Mouse (Mus musculus) midbrain, embryonic 12.5 days (tissue): ENCODE data around the gene Impdh1. TPM values are rescaled to one million over a fixed set of nuclear protein-coding genes. Genes with fewer than 3 reads are reported as not detected.
A peak's percentile ranks its signal among the peaks of the same experiment; 100 is the strongest.
"Not testable (repeated sequence)": the region's sequence is repeated elsewhere in the genome, so short reads cannot be mapped to it uniquely, and the experiment has no call there.

Experiments
- ATAC-seq: fragments of 200-750 bp; cut with Nextera tagmentation; 2 replicates; pipeline ENCODE4 v1.8.0; 2017; ENCODE audit warnings: low read depth, moderate TSS enrichment, moderate library complexity; ENCODE audit not compliant: low FRiP score
- H3K27ac ChIP-seq: fragments of 300-500 bp; sonication (generic); replicated peaks from 2 replicates; pipeline ENCODE4 v1.5.1; 2016; ENCODE audit warnings: mild to moderate bottlenecking
- H3K27me3 ChIP-seq: fragments of 300-500 bp; sonication (generic); 2 replicates; pipeline ENCODE4 v1.6.1; 2016; ENCODE audit warnings: mild to moderate bottlenecking
- H3K36me3 ChIP-seq: fragments of 300-500 bp; sonication (generic); 2 replicates; pipeline ENCODE4 v1.6.1; 2016
- H3K4me1 ChIP-seq: fragments of 300-500 bp; sonication (generic); 2 replicates; pipeline ENCODE4 v1.6.1; 2016
- H3K4me2 ChIP-seq: fragments of 300-500 bp; sonication (generic); replicated peaks from 2 replicates; pipeline ENCODE4 v1.6.1; 2016; ENCODE audit warnings: mild to moderate bottlenecking, moderate library complexity
- H3K4me3 ChIP-seq: fragments of 300-500 bp; sonication (generic); 2 replicates; pipeline ENCODE4 v1.5.1; 2016; ENCODE audit warnings: mild to moderate bottlenecking
- H3K9ac ChIP-seq: fragments of 300-500 bp; sonication (generic); replicated peaks from 2 replicates; pipeline ENCODE4 v1.6.1; 2016; ENCODE audit warnings: mild to moderate bottlenecking, moderate library complexity
- H3K9me3 ChIP-seq: fragments of 300-500 bp; sonication (generic); 2 replicates; pipeline ENCODE4 v1.6.1; 2016; ENCODE audit warnings: mild to moderate bottlenecking
- WGBS: fragments of 180-500 bp; shearing (Covaris S2); methylation state at CpG from one replicate; pipeline ENCODE4 v1.1.7; 2016; 5-methylcytosine and 5-hydroxymethylcytosine counted together
- polyA plus RNA-seq: library from polyadenylated mRNA; unstranded; fragments of >200 nt; fragmentation: Nextera tagmentation; extraction: Ambion mirVana; gene quantifications from 2 replicates; pipeline ENCODE4 v1.2.1, GENCODE M21; 2016

The Impdh1 gene
- polyA plus RNA-seq, 1 experiment from 2014 or later, result 50.2 TPM

- no peaks in the 10 kb centered on the region for H3K9me3 ChIP-seq
- 55% methylated on average over 8 of the region's 8 CpGs for WGBS
Measured at GRCm38 (mm10) chr6:29234272-29234671, 18.1 kb upstream of the Impdh1 start.

GRCm38 (mm10) chr6:29233710-29234109, 17.5 kb upstream of the Impdh1 start:
- Histone ChIP-seq H3K27me3 (peaks cover 3% of the 10 kb centered on the region; the same call in 1 of the 2 replicates), H3K4me1 (no peaks in the 10 kb centered on the region), H3K27ac (no peak overlapping the region), H3K4me3 (no peak overlapping the region), H3K9me3 (no peaks in the 10 kb centered on the region), H3K36me3 (no peaks in the 10 kb centered on the region), H3K9ac (no peak overlapping the region), H3K4me2 (no peak overlapping the region)
- ATAC-seq, result no peak
- WGBS, result 81% methylated on average over 3 of the region's 3 CpGs

More at GRCm38 (mm10) chr6:29234272-29234671, 18.1 kb upstream of the Impdh1 start:
- H3K27me3 ChIP-seq, result peaks cover 3% of the 10 kb centered on the region; the same call in 1 of the 2 replicates
- H3K4me1 ChIP-seq, result no peaks in the 10 kb centered on the region
- no peaks in the 10 kb centered on the region for H3K36me3 ChIP-seq
- H3K27ac ChIP-seq, result no peak overlapping the region
- no peak for ATAC-seq
- no peak overlapping the region for H3K4me2 ChIP-seq
- no peak overlapping the region for H3K9ac ChIP-seq
- H3K4me3 ChIP-seq, result no peak overlapping the region

- Histone ChIP-seq H3K9ac (no peak overlapping the region), H3K27ac (no peak overlapping the region), H3K4me2 (no peak overlapping the region), H3K9me3 (no peaks in the 10 kb centered on the region), H3K36me3 (no peaks in the 10 kb centered on the region), H3K4me3 (no peak overlapping the region), H3K4me1 (no peaks in the 10 kb centered on the region), H3K27me3 (peaks cover 3% of the 10 kb centered on the region; the same call in 1 of the 2 replicates)
- no peak for ATAC-seq
- WGBS, result 84% methylated on average over 6 of the region's 6 CpGs
Measured at GRCm38 (mm10) chr6:29232321-29232720, 16.2 kb upstream of the Impdh1 start.

- H3K4me1 ChIP-seq, result no peaks in the 10 kb centered on the region
- H3K27ac ChIP-seq, result no peak overlapping the region
- H3K27me3 ChIP-seq, result peaks cover 3% of the 10 kb centered on the region; the same call in 1 of the 2 replicates
- H3K36me3 ChIP-seq, result no peaks in the 10 kb centered on the region
- H3K4me3 ChIP-seq, result no peak overlapping the region
- 84% methylated on average over 3 of the region's 3 CpGs for WGBS
- ATAC-seq, result no peak
- H3K9ac ChIP-seq, result no peak overlapping the region
- no peaks in the 10 kb centered on the region for H3K9me3 ChIP-seq
- no peak overlapping the region for H3K4me2 ChIP-seq
Measured at GRCm38 (mm10) chr6:29231799-29232198, 15.6 kb upstream of the Impdh1 start.

- Histone ChIP-seq H3K36me3 (no peaks in the 10 kb centered on the region), H3K9me3 (no peaks in the 10 kb centered on the region), H3K27me3 (peaks cover 3% of the 10 kb centered on the region; the same call in 1 of the 2 replicates), H3K4me2 (no peak overlapping the region), H3K4me3 (no peak overlapping the region), H3K9ac (no peak overlapping the region), H3K4me1 (no peaks in the 10 kb centered on the region), H3K27ac (no peak overlapping the region)
- ATAC-seq, result no peak
- 70% methylated on average over 6 of the region's 6 CpGs for WGBS
Measured at GRCm38 (mm10) chr6:29230386-29230785, 14.2 kb upstream of the Impdh1 start.

- H3K4me3 ChIP-seq, result no peak overlapping the region
- 91% methylated on average over 6 of the region's 6 CpGs for WGBS
- H3K36me3 ChIP-seq, result no peaks in the 10 kb centered on the region
- H3K4me2 ChIP-seq, result no peak overlapping the region
- no peaks in the 10 kb centered on the region for H3K4me1 ChIP-seq
- H3K9ac ChIP-seq, result no peak overlapping the region
- no peaks in the 10 kb centered on the region for H3K9me3 ChIP-seq
- H3K27ac ChIP-seq, result no peak overlapping the region
- H3K27me3 ChIP-seq, result peaks cover 3% of the 10 kb centered on the region; the same call in 1 of the 2 replicates
- ATAC-seq, result 0 out of 2 replicates have a peak, but pooled peaks have one; percentile 30
Measured at GRCm38 (mm10) chr6:29229265-29229913, 13.2 kb upstream of the Impdh1 start.

- not testable (repeated sequence) for H3K9ac ChIP-seq, H3K27ac ChIP-seq, H3K36me3 ChIP-seq, ATAC-seq, H3K9me3 ChIP-seq, H3K4me2 ChIP-seq, H3K4me3 ChIP-seq
- WGBS, result 89% methylated on average over 2 of the region's 3 CpGs
- H3K27me3 ChIP-seq, result peaks cover 21% of the 10 kb centered on the region
- H3K4me1 ChIP-seq, result peaks cover 32% of the 10 kb centered on the region
Measured at GRCm38 (mm10) chr6:29217717-29218116, 1.6 kb upstream of the Impdh1 start.

- peak overlapping the region; percentile 73 for H3K9ac ChIP-seq
- WGBS, result 7% methylated on average over 9 of the region's 9 CpGs
- H3K36me3 ChIP-seq, result no peaks in the 10 kb centered on the region
- H3K27me3 ChIP-seq, result peaks cover 21% of the 10 kb centered on the region
- no peak overlapping the region for H3K27ac ChIP-seq
- H3K4me3 ChIP-seq, result peak overlapping the region; percentile 73
- no peak for ATAC-seq
- no peaks in the 10 kb centered on the region for H3K9me3 ChIP-seq
- H3K4me1 ChIP-seq, result peaks cover 52% of the 10 kb centered on the region
- H3K4me2 ChIP-seq, result peak overlapping the region; percentile 94
Measured at GRCm38 (mm10) chr6:29215181-29215580, 983 bp downstream of the Impdh1 start.

GRCm38 (mm10) chr6:29214776-29215175, 1.4 kb downstream of the Impdh1 start:
- peaks cover 54% of the 10 kb centered on the region for H3K4me1 ChIP-seq
- peak overlapping the region; percentile 94 for H3K4me2 ChIP-seq
- peak overlapping the region; percentile 35; the same call in 1 of the 2 replicates for H3K27ac ChIP-seq
- no peaks in the 10 kb centered on the region for H3K36me3 ChIP-seq
- H3K4me3 ChIP-seq, result peak overlapping the region; percentile 73; the same call in 1 of the 2 replicates
- no peak for ATAC-seq
- peaks cover 21% of the 10 kb centered on the region for H3K27me3 ChIP-seq
- H3K9me3 ChIP-seq, result no peaks in the 10 kb centered on the region
- 35% methylated on average over 5 of the region's 5 CpGs for WGBS
- H3K9ac ChIP-seq, result no peak overlapping the region

- H3K4me3 ChIP-seq, result no peak overlapping the region
- 0% methylated on average over 1 of the region's 1 CpGs for WGBS
- peak overlapping the region; percentile 94 for H3K4me2 ChIP-seq
- peak overlapping the region; percentile 35; the same call in 1 of the 2 replicates for H3K27ac ChIP-seq
- H3K36me3 ChIP-seq, result no peaks in the 10 kb centered on the region
- H3K9me3 ChIP-seq, result no peaks in the 10 kb centered on the region
- H3K27me3 ChIP-seq, result peaks cover 21% of the 10 kb centered on the region
- H3K4me1 ChIP-seq, result peaks cover 54% of the 10 kb centered on the region
- ATAC-seq, result peak; percentile 5; the same call in 1 of the 2 replicates
- H3K9ac ChIP-seq, result no peak overlapping the region
Measured at GRCm38 (mm10) chr6:29214245-29214644, 1.9 kb downstream of the Impdh1 start.

- Histone ChIP-seq H3K4me3 (no peak overlapping the region), H3K4me1 (peaks cover 54% of the 10 kb centered on the region)
- 60% methylated on average over 5 of the region's 5 CpGs for WGBS
Measured at GRCm38 (mm10) chr6:29213436-29213835, 2.7 kb downstream of the Impdh1 start.

GRCm38 (mm10) chr6:29211806-29212492, 4.2 kb downstream of the Impdh1 start:
- Histone ChIP-seq H3K4me1 (peaks cover 54% of the 10 kb centered on the region), H3K9ac (peak overlapping the region; percentile 72), H3K9me3 (no peaks in the 10 kb centered on the region), H3K4me3 (peak overlapping the region; percentile 75), H3K27ac (peak overlapping the region; percentile 78), H3K27me3 (peaks cover 21% of the 10 kb centered on the region), H3K4me2 (peak overlapping the region; percentile 85), H3K36me3 (peaks cover under 1% of the 10 kb centered on the region)
- WGBS, result 1% methylated on average over 51 of the region's 66 CpGs
- ATAC-seq, result peak; percentile 78

More at GRCm38 (mm10) chr6:29213436-29213835, 2.7 kb downstream of the Impdh1 start:
- no peak overlapping the region; the same call in 1 of the 2 replicates for H3K9ac ChIP-seq
- H3K36me3 ChIP-seq, result no peaks in the 10 kb centered on the region
- peaks cover 21% of the 10 kb centered on the region for H3K27me3 ChIP-seq
- H3K9me3 ChIP-seq, result no peaks in the 10 kb centered on the region
- no peak for ATAC-seq
- no peak overlapping the region for H3K27ac ChIP-seq
- H3K4me2 ChIP-seq, result no peak overlapping the region; the same call in 1 of the 2 replicates
